Mouse (Mus musculus) right cerebral cortex, adult 18-20 months (tissue): ENCODE measurements at regions not wholly inside any gene's neighbourhood (a gene's known extent, or its start where the extent isn't known, plus 50 kb on each side); places are given as distances from the start of the nearest gene placed in this dataset.

Experiments
- DNase-seq: peaks from one replicate; pipeline ENCODE4 v3.0.0; 2022; ENCODE audit warnings: mixed read lengths

DNA sequence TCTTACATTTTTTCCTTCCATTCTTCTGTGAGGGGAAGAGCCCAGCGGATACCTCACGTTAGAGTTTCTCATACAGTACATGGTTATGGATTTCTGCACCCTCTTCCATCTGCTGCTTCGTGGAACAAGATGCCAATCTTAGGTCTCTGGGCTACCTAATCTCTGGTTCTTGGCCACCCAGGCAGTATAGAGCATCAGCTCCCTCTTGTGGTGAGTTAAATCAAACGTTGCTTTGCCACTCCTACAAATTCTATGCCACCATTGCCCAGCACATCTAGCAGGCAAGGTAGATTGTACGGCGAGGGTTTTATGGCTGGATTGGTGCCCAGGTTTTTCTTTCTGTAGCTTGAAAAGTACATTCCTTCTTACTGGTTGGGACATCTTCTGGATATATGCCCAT is 889.7 kb upstream of the Slc10a2 start:
- no peak for DNase-seq

DNA sequence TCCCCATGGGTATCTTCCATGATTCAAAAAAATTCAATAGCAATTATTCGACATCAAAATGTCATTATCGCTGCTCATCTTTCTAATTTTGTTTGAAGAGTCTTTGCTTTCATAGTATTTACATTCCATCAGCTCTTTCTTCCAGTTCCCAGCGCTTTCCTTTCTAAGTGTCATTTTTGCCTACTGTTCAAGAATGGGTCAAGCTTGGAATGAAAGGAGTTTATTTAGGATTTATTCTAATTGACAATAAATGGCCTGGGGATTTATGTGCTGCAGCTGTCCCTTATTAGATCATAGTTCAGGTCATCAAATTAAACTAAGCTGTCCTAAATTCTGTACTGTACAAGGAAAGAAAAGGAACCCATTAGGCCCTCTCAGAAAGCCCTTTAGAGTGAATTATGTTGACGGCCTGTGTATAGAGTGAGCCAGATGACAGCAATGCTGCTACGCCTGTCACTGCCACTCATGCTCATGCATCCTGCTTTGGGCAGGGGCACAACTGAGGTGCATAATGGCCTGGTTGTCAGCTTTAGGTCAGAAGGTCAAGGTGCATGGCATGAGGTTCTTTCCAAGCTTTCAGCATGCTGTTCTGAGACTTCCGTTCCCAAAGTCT is 860.4 kb upstream of the Slc10a2 start:
- no peak for DNase-seq

DNA sequence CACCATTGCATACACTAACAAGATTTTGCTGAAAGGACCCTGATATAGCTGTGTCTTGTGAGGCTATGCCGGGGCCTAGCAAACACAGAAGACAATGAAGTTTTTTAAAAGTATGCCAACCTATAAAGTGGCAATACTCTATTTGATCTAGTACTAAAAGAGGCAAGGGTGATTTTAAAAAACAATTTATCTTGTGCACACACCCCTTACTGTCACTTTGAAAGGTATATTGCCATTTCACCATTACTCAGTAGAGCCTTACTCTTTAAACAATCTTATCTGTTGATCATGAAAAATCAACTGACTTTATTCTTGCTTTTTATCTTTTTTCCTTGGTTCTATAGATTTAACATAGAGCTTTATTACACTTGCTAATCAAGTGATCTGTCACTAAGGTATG is 859.1 kb upstream of the Slc10a2 start:
- no peak for DNase-seq

DNA sequence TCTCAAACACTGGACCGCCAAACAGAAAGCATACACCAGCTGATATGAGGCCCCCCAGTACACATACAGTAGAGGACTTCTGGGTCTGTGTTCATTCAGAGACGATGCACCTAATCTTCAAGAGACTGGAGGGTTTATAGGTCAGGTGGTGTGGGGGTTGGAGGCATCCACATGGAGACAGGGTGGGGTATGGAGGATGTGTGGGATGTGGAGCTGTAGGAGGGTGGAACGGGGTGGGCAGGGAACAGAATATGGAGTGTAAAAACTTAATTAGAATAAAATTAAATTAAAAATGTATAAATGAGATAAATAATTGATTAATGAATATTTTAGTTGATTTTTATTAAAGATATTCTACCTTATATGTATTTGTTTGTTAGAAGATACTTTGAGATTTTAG is 832.9 kb upstream of the Slc10a2 start:
- DNase-seq, result no peak

- no peak for DNase-seq
Measured at GRCm38 (mm10) chr8:5918136-5918535, 813.0 kb upstream of the Slc10a2 start.
